Mouse (Mus musculus) adipocyte (in vitro differentiated cells): ENCODE measurements at regions not wholly inside any gene's neighbourhood (a gene's known extent, or its start where the extent isn't known, plus 50 kb on each side); places are given as distances from the start of the nearest gene placed in this dataset.

Experiments used
- DNase-seq: peaks from one replicate; pipeline ENCODE4 v3.0.0-alpha.2; 2016; ENCODE audit warnings: low spot score

- no peak for DNase-seq
Observed at GRCm38 (mm10) chr1:69376923-69377706, 269.3 kb upstream of the Erbb4 start.

GRCm38 (mm10) chr1:69375246-69375645 lies 267.4 kb upstream of the Erbb4 start:
- DNase-seq = peak; percentile 19

- DNase-seq = no peak
Observed at GRCm38 (mm10) chr1:69370078-69370477, 262.2 kb upstream of the Erbb4 start.

GRCm38 (mm10) chr1:69367531-69367930 lies 259.7 kb upstream of the Erbb4 start:
- peak; percentile 46 for DNase-seq

- DNase-seq = no peak
Observed at GRCm38 (mm10) chr1:69364069-69364468, 256.2 kb upstream of the Erbb4 start.

GRCm38 (mm10) chr1:69357548-69357947 lies 249.7 kb upstream of the Erbb4 start:
- no peak for DNase-seq

DNA sequence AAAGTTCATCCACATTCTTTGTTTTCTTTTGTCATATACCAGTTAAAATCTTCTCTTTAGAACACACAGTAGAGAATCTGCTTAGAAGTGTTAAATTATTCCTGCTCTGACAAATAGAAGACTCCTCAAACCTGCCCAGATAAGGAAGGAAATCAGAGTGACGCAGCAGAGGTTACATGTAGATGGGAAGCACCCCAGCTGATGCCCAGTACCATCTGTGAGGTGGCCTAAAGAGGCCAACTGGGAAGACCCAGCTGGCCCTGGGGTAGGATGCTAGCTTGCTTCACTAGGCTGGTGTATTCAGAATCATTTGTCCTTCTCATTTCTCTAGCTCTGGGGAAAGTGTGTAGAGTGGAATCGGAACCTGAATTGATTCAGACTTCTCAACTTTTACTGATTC lies 242.6 kb upstream of the Erbb4 start:
- DNase-seq = no peak

- no peak for DNase-seq
Observed at GRCm38 (mm10) chr1:69349826-69350225, 242.0 kb upstream of the Erbb4 start.

DNA sequence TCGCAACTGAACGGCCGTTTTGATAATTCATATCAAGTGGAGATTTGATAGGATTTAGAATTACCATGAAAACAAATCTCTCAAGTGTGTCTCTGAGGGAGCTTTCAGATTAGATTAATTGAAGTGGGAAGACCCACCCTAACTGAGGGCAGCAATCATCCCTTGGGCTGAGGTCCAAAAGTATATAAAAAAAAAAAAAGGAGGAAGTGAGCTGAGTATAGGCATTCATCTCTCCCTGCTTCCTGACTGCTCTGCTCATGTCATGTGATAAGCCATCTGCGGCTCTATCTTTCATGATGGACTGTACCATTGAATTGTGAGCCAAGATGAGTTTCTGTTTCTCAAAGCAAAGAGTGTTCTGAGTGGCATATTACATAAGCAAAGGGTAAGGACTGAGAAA lies 234.2 kb upstream of the Erbb4 start:
- DNase-seq = no peak

DNA sequence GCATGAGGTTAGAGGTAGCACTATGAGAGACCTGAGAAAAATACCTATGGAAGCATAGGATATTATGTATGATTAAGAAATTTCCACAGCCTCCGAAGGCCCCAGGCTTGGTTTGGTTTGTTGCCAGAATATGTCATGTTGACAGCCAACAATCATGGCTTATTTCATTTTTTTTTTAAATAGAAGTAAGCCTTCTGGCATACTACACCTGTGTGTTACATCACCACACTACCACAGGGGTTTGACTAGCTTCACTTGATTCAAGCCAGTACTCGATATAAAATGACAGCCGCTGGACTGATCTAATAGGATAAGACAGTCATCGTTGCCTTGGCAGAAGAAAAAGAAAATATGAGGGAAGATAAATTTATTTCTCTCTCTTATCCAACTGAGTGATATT lies 232.6 kb upstream of the Erbb4 start:
- no peak for DNase-seq

GRCm38 (mm10) chr1:69331418-69332254 lies 223.8 kb upstream of the Erbb4 start:
- DNase-seq = peak; percentile 50

GRCm38 (mm10) chr1:69329399-69329798 lies 221.5 kb upstream of the Erbb4 start:
- DNase-seq = no peak

DNA sequence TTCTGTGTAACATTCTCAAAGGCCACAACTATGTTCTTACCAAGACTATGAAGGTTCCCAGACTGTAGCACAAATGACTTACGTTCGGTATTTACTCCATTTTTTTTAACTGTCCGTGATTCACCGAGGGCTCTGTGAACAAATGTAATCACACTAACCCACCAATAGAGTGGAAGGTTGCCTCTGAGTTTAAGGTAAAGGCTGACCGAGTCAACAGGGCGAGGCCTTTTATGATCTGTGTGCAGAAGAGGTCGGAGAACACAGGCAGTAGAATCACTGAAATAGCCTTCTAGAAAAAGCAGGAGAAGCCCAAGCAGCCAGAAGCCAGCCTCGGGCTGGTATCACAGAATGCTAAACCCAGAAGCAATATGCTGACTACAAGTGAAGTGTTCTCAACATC lies 218.9 kb upstream of the Erbb4 start:
- DNase-seq = no peak

GRCm38 (mm10) chr1:69319526-69319925 lies 211.7 kb upstream of the Erbb4 start:
- DNase-seq = no peak

DNA sequence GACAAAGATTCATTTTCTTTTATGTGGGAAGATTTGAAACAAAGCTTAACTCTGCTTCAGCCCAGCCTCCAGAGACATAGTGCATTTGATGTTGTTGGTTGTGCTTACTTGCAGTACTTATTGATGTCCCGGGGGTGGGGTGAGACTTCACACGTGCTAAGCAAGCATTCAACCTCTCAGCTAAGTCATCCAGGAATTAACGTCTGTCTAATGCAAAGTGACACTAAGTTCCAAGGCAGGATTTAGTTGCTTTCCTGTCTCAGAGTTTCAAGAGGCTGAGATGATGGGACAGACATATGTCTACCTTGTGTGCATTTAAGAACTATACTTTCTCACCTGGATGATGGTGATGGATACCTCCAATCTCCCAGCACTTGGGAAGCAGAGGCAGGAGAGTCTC lies 189.0 kb upstream of the Erbb4 start:
- no peak for DNase-seq

DNA sequence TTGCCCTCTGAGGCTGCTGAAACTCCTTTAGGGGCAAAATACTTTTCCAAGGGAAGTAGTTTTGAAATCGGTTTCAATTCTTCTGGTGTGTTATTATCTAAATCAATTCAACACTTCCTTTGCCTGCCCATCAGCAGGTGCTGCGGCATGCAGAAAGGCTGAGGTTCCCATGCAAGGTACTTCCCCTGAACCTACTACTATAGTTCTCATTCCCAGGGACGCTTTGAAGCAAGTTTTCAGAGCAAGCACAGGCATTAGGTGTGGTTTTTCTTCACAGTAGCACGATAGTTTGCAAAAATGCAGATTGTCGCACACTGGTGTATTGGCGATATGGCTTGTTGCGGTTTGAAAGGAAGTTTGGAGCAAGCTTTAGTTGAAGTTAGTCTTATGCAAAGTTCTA lies 183.5 kb upstream of the Erbb4 start:
- DNase-seq = no peak

DNA sequence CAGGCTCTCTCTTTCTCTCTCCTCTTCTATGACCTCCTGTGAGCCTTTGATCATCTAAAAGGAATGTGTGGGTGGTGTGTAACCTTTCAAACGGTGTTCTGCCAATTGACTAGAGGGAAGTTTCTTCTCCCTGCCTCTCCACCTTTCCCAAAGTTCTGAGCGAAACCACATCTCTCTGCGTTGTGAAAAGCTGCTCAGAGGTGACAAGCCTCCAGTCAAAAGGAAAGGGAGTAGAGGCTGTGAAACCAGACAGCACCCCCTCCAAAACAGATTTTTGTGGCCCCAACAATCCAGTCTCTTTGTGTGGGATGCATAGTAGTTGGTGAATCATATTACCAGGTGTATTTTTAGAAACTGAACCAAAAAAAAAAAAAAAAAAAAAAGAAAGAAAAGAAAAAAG lies 178.5 kb upstream of the Erbb4 start:
- no peak for DNase-seq

DNA sequence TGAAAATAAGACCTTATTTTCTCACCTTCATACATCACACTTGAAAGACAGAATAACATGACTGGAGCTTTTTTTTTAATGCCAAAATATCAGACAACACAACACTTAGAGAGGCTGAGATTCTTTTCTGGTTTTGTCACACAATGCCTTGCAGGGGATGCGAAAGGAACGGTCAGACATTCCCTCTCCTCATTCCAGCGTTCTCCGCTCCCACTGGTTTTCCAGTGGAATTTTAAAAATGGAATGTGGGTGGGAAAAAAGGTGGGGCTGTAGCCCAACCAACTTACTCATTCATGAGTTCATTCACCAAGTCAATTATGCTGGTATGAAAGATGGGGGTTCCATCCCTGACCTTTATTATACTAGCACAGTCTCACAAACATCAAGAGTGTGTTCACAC lies 169.6 kb upstream of the Erbb4 start:
- DNase-seq = no peak

GRCm38 (mm10) chr1:69247691-69248090 lies 139.8 kb upstream of the Erbb4 start:
- DNase-seq = no peak

DNA sequence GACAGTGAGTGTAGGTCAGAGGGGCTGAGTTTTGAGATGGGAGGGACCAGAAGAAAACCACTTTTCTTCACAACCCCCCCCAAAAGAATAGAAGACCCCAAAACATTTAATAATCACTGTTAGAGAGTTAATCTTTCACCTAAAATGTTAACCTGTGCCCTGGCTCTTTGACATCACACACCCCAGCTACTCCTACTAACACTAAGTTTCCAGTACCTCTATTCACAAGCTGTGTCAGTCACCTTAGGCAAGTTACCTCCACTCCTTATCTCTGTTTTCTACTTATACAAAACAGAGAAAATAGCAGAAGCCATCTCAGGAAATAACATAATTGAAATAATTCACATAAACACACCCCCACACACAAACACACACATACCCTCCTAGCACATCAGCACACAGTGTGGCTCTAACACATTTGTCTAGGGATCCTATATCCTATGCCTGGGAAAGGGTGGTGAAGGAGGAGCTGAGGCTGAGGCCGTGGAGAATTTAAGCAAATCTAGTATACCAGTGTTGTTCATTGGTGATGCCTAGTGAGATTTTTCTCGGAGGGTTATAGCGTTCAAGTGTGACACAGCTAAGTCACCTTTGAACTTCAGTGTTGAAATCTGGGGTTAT lies 134.5 kb upstream of the Erbb4 start:
- no peak for DNase-seq

GRCm38 (mm10) chr1:69241502-69242214 lies 133.8 kb upstream of the Erbb4 start:
- peak; percentile 64 for DNase-seq

GRCm38 (mm10) chr1:69227864-69228263 lies 120.0 kb upstream of the Erbb4 start:
- DNase-seq = no peak
